Mouse (Mus musculus) hindbrain, postnatal 0 days (tissue): ENCODE measurements at regions not wholly inside any gene's neighbourhood (a gene's known extent, or its start where the extent isn't known, plus 50 kb on each side); places are given as distances from the start of the nearest gene placed in this dataset.

Source experiments
- ATAC-seq: fragments of 200-750 bp; cut with Nextera tagmentation; 2 replicates; pipeline ENCODE4 v1.8.0; 2017; ENCODE audit warnings: mild to moderate bottlenecking, moderate TSS enrichment, moderate library complexity
- DNase-seq: peaks from one replicate; pipeline ENCODE4 v3.0.0-alpha.2; 2015; ENCODE audit warnings: low spot score
- H3K27ac ChIP-seq: fragments of 300-500 bp; sonication (generic); 2 replicates; pipeline ENCODE4 v1.5.1; 2014; ENCODE audit warnings: mild to moderate bottlenecking
- H3K27me3 ChIP-seq: fragments of 300-500 bp; sonication (generic); 2 replicates; pipeline ENCODE4 v1.6.1; 2014; ENCODE audit warnings: low read length, mixed read lengths; ENCODE audit not compliant: insufficient read depth
- H3K36me3 ChIP-seq: fragments of 300-500 bp; sonication (generic); 2 replicates; pipeline ENCODE4 v1.6.1; 2014; ENCODE audit warnings: low read length, mixed read lengths; ENCODE audit not compliant: insufficient read depth
- H3K4me1 ChIP-seq: fragments of 300-500 bp; sonication (generic); 2 replicates; pipeline ENCODE4 v1.6.1; 2014; ENCODE audit warnings: antibody characterized with exemption, low read length, mixed read lengths; ENCODE audit not compliant: insufficient read depth
- H3K4me2 ChIP-seq: fragments of 300-500 bp; sonication (generic); 2 replicates; pipeline ENCODE4 v1.6.1; 2014; ENCODE audit warnings: low read depth, mild to moderate bottlenecking, low read length, moderate library complexity, mixed read lengths
- H3K4me3 ChIP-seq: fragments of 300-500 bp; sonication (generic); 2 replicates; pipeline ENCODE4 v1.5.1; 2014; ENCODE audit warnings: low read length
- H3K9ac ChIP-seq: fragments of 300-500 bp; sonication (generic); replicated peaks from 2 replicates; pipeline ENCODE4 v1.6.1; 2014; ENCODE audit warnings: mild to moderate bottlenecking, low read length, moderate library complexity, mixed read lengths
- H3K9me3 ChIP-seq: fragments of 300-500 bp; sonication (generic); 2 replicates; pipeline ENCODE4 v1.6.1; 2016; ENCODE audit warnings: low read length, mixed read lengths
- CTCF ChIP-seq: IDR thresholded peaks from 2 replicates; pipeline ENCODE4 v1.5.1; 2016; ENCODE audit warnings: antibody characterized with exemption, control low read depth, low read depth
- WGBS: fragments of 180-500 bp; shearing (Covaris S2); extraction: QIAGEN DNeasy Blood & Tissue Kit; methylation state at CpG from one replicate; pipeline ENCODE4 v1.1.7; 2014; 5-methylcytosine and 5-hydroxymethylcytosine counted together

- 86% methylated on average over 3 of the region's 3 CpGs for WGBS
- no peak overlapping the region for H3K27ac ChIP-seq
These were observed 132.4 kb upstream of the Nmur2 start for GRCm38 (mm10) chr11:56173246-56173645.

GRCm38 (mm10) chr11:56169576-56169975, 128.8 kb upstream of the Nmur2 start:
- H3K9me3 ChIP-seq, result no peaks in the 10 kb centered on the region
- H3K4me2 ChIP-seq, result no peak overlapping the region
- H3K4me3 ChIP-seq, result no peak overlapping the region
- H3K27me3 ChIP-seq, result no peaks in the 10 kb centered on the region
- no peak for TF ChIP-seq CTCF
- no peak overlapping the region for H3K27ac ChIP-seq
- ATAC-seq (no peak), DNase-seq (peak; percentile 52)
- H3K36me3 ChIP-seq, result no peaks in the 10 kb centered on the region
- no peak overlapping the region for H3K9ac ChIP-seq
- H3K4me1 ChIP-seq, result 0 out of 2 replicates have a peak, but pooled peaks cover 3% of the 10 kb centered on the region
- 49% methylated on average over 9 of the region's 9 CpGs for WGBS

More at GRCm38 (mm10) chr11:56173246-56173645, 132.4 kb upstream of the Nmur2 start:
- Histone ChIP-seq H3K27me3 (no peaks in the 10 kb centered on the region), H3K4me2 (no peak overlapping the region), H3K9me3 (no peaks in the 10 kb centered on the region), H3K9ac (no peak overlapping the region), H3K36me3 (no peaks in the 10 kb centered on the region), H3K4me1 (no peaks in the 10 kb centered on the region), H3K4me3 (no peak overlapping the region)
- TF ChIP-seq CTCF, result no peak
- ATAC-seq (no peak), DNase-seq (no peak)

- TF ChIP-seq CTCF, result peak; percentile 14; the same call in 1 of the 2 replicates
- Histone ChIP-seq H3K4me3 (no peak overlapping the region), H3K9ac (no peak overlapping the region), H3K4me2 (no peak overlapping the region), H3K36me3 (no peaks in the 10 kb centered on the region), H3K27me3 (no peaks in the 10 kb centered on the region), H3K27ac (no peak overlapping the region), H3K4me1 (0 out of 2 replicates have a peak, but pooled peaks cover 3% of the 10 kb centered on the region), H3K9me3 (no peaks in the 10 kb centered on the region)
- 39% methylated on average over 2 of the region's 2 CpGs for WGBS
- ATAC-seq (no peak), DNase-seq (no peak)
These were observed 126.0 kb upstream of the Nmur2 start for GRCm38 (mm10) chr11:56166849-56167248.

GRCm38 (mm10) chr11:56165759-56166158, 124.9 kb upstream of the Nmur2 start:
- Histone ChIP-seq H3K27me3 (no peaks in the 10 kb centered on the region), H3K4me2 (no peak overlapping the region), H3K9me3 (no peaks in the 10 kb centered on the region), H3K4me3 (no peak overlapping the region), H3K27ac (no peak overlapping the region), H3K4me1 (0 out of 2 replicates have a peak, but pooled peaks cover 3% of the 10 kb centered on the region), H3K36me3 (no peaks in the 10 kb centered on the region), H3K9ac (no peak overlapping the region)
- peak; percentile 74 for ATAC-seq
- WGBS, result 52% methylated on average over 5 of the region's 5 CpGs
- no peak for TF ChIP-seq CTCF
- DNase-seq, result peak; percentile 57

GRCm38 (mm10) chr11:56160286-56160685, 119.5 kb upstream of the Nmur2 start:
- ATAC-seq, result no peak
- no peaks in the 10 kb centered on the region for H3K4me1 ChIP-seq
- H3K27ac ChIP-seq, result no peak overlapping the region
- no peak overlapping the region for H3K9ac ChIP-seq
- no peaks in the 10 kb centered on the region for H3K27me3 ChIP-seq
- TF ChIP-seq CTCF, result no peak
- H3K4me2 ChIP-seq, result no peak overlapping the region
- no peaks in the 10 kb centered on the region for H3K36me3 ChIP-seq
- no peak for DNase-seq
- H3K4me3 ChIP-seq, result no peak overlapping the region
- no peaks in the 10 kb centered on the region for H3K9me3 ChIP-seq
- WGBS, result 54% methylated on average over 2 of the region's 2 CpGs

- H3K36me3 ChIP-seq, result no peaks in the 10 kb centered on the region
- peak; percentile 82 for TF ChIP-seq CTCF
- no peak overlapping the region for H3K9ac ChIP-seq
- no peaks in the 10 kb centered on the region for H3K9me3 ChIP-seq
- H3K4me2 ChIP-seq, result 0 out of 2 replicates have a peak overlapping the region, but pooled peaks have one; percentile 21
- H3K27ac ChIP-seq, result no peak overlapping the region
- peak; percentile 88 for DNase-seq
- no peaks in the 10 kb centered on the region for H3K27me3 ChIP-seq
- H3K4me3 ChIP-seq, result no peak overlapping the region
- WGBS, result 22% methylated on average over 10 of the region's 10 CpGs
- H3K4me1 ChIP-seq, result no peaks in the 10 kb centered on the region
- peak; percentile 78 for ATAC-seq
These were observed 118.7 kb upstream of the Nmur2 start for GRCm38 (mm10) chr11:56159412-56160074.

GRCm38 (mm10) chr11:56150825-56151342, 110.1 kb upstream of the Nmur2 start:
- TF ChIP-seq CTCF, result no peak
- Histone ChIP-seq H3K36me3 (no peaks in the 10 kb centered on the region), H3K4me2 (no peak overlapping the region), H3K9ac (no peak overlapping the region), H3K27ac (no peak overlapping the region), H3K4me1 (no peaks in the 10 kb centered on the region), H3K4me3 (no peak overlapping the region), H3K9me3 (no peaks in the 10 kb centered on the region), H3K27me3 (no peaks in the 10 kb centered on the region)
- ATAC-seq (no peak), DNase-seq (no peak)
- WGBS, result 29% methylated on average over 13 of the region's 13 CpGs
